Mouse (Mus musculus) cerebellum, adult 9-11 months (tissue): ENCODE data around the gene Ank2.

ENCODE experiments used
- DNase-seq: peaks from one replicate; pipeline ENCODE4 v3.0.0; 2022

Ank2 gene

DNA sequence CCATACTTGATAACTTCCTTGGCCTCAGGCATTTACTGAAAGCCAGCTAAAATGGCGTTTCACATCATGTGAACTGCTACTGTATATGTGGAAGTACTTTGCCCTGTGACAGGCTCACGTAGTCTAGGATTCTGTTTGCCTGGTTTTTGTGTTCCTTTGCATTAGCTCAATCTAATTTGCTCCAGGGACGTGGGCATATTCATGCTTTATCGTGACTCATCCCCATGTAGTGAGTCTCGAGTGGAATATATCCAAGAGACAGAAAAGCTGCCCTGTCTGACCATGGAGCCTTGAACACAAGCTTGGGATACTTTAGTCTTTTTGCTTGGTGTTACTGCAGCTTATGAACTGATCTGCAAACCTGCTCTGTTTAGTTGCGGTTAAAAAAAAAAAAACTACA is 483.6 kb downstream of the Ank2 start:
- DNase-seq, result no peak

GRCm38 (mm10) chr3:127015175-127015574 is 484.0 kb downstream of the Ank2 start:
- no peak for DNase-seq

DNA sequence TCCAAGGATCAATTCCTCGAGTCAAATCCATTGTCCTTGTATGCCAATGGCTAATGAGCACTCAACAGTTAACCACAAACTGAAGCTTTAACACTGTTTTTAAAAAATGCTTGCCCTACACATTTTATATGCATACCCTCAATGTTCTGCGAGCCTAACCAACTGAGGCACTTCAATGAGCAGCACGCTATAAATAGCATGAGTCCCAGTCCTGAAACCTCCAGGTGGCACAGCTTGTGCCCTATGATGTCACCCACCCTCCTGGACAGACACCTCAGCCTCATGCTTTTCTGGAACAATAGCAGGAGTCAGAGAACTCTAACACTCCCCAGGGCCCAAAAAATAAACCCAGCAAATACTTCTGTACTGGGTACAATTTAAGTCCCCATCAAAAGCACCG is 485.2 kb downstream of the Ank2 start:
- DNase-seq, result no peak

GRCm38 (mm10) chr3:127012525-127012924 is 486.6 kb downstream of the Ank2 start:
- DNase-seq, result peak; percentile 48

GRCm38 (mm10) chr3:127005898-127006673 is 493.1 kb downstream of the Ank2 start:
- DNase-seq, result no peak

DNA sequence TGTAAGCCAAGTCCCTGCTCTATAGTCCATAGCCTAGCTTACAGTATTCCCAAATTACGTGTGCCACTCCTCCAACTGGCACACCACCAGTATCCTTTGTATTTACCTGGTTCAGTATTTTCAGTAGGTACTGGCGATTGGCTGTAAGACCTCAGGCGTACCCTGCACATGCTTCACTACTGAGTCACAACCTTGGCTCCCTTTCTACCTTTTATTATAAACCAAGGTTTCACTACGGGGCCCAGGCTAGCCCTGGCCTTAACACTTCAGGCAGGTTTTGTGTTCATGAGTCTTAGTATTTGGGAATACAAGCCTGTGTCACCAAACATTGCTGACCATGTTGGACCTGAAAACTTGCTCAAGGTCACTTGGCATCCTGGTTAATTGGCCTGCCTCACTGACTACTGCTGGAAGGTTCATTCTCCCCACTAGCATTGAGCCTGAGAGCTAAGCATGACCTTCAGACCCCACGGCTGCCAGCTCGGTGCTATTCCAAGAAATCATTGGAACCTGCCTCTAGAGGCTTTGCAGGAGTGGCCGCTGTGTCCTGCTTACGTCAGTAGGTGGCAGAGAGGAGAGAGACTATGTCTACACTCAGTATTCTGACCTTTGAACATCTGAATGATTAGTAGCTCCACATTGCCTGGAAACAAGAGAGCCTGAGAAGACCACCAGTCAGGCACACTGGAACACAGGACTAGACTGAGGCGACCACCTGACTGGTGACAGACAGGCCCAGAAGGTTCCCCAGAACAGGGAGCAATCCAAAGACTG is 494.1 kb downstream of the Ank2 start:
- DNase-seq, result no peak

- DNase-seq, result no peak
These were observed 495.2 kb downstream of the Ank2 start for GRCm38 (mm10) chr3:127003946-127004345.

DNA sequence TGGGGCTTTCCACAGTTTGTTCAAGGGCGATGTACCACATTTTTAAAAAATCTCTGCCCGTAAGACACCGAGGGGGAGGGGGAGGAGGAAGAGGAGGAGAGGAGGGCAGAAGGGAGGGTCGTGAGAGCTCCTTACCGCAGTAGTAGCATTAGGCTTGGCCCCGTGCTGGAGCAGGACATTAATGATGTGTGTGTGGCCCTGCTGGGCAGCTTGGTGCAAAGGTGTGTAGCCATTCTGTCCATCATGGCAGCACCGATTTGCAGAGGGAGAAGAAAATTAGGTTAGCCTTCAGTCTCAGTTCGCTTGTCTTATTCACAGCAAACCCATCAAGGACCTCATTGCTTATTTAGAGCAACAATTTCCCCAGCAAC is 500.4 kb downstream of the Ank2 start:
- no peak for DNase-seq

- DNase-seq, result peak; percentile 88
These were observed 501.0 kb downstream of the Ank2 start for GRCm38 (mm10) chr3:126998008-126998741.

DNA sequence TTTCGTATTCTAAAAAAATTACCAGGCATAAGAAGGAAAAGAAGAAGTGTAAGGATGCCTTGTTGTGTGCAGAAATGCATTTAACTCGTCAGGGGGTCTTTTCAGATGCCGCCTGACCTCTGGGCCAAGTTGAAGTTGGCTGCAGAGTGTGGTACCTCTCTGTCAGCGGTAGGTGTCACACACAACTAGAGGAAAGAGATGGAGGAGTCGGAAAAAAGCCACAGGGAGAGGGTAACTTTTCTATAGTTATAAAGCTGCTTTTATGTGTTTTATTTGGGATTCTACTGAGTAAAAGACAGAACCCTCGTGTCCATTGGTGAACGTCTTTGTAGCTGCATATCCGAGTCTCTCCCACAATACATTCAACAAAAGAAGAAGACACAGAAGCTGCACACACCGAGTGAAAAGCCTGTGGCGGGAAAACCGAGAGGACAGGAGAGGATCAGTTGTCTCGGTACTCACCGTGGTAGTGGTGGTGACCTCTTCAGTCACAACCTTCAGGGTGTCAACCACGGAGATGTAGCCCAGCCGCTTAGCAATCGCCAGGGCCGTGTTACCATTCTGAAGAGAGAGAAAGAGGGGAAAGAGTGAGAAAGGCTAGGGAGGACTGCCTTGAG is 501.7 kb downstream of the Ank2 start:
- no peak for DNase-seq

GRCm38 (mm10) chr3:126996721-126997120 is 502.4 kb downstream of the Ank2 start:
- DNase-seq, result no peak

DNA sequence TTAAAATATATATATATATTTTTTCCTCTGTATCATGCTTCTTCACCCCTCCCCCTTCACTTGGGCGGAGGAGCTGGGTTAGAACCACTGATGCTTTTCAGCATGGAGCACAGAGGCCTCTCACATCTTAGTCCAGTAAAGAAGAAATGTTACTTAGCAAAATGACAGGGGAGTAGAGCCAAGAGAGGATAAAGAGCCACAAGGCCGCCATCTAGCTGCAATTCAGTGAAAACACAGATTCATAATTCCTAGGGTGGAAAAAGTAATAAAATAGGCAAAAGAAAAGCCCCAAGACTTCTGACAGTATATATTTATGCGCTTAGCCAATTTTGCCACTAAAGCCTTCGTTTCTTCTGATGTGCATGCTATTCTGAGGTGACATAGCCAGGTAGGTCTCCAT is 503.2 kb downstream of the Ank2 start:
- DNase-seq, result no peak

GRCm38 (mm10) chr3:126994149-126994548 is 505.0 kb downstream of the Ank2 start:
- no peak for DNase-seq

DNA sequence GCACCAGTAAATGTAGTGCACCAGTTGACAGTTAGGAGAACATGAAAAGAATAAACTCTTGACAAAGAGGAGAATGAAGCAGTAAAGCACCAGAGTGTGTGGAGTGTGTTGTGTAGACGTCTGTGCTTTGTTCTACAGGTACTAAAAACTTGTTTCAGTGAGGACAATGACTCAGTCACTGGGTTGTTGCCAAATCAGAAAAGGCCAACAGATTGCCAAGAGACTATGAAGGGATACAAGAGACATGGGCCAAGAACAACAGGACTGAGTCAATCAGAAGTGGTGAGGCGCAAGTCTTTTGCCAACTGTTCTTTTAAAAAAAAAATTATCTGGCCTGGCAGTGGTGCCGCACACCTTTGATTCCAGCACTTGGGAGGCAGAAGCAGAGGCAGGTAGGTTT is 509.2 kb downstream of the Ank2 start:
- DNase-seq, result peak; percentile 76

DNA sequence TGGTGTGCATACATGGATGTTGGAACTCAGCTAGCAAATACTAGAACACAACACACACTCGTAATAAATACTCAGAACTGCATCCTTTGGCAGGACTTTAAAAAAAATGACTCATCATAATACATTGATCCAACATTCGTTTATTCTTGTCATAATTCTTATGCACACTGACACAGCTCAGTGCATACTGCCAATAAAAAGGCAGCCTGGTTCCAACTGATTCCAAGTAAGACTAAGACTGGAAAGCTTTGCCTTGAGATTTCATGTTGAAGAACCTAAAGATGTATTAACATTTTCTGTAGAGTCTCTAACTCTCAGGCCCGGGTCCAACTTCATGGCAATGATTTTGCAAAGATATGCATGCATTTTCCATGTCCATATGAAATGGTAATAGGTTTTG is 512.5 kb downstream of the Ank2 start:
- no peak for DNase-seq

DNA sequence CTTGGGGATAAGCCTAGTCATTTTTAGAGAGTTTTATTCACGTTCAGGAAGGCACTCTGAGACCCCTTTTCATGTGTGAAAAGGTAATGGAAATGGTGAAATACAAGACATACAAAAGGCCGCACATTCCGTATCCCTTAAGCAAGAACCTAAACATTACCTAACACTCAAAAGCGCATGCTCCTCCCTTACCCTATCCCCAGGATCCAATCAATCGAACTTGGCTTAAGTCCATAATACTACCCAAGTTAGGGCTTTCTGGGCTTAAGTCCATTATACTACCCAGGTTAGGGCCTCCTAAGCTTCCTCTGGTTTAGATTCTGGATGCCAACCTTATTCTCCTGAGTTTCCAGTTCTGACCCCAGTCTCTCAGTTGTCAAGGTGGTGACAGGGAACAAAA is 516.3 kb downstream of the Ank2 start:
- no peak for DNase-seq

DNA sequence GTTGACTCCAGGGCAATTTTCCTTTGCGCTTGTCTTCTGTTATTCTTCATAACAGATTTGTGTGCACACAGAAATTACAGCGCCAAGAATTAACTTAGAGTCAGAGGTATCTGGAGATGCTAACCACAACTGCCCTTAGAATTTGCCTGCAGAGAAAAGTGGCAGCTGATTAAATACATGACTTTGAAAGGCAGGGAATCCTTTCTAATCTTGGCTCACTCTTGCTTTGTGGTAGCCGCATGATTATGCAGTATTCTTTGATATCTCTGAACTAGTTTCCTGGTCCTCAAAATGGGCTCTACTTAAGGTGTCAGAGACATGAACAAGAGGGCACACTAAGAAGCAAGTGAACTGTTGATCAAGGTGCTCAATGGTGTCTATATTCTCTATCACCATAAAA is 518.0 kb downstream of the Ank2 start:
- DNase-seq, result no peak

DNA sequence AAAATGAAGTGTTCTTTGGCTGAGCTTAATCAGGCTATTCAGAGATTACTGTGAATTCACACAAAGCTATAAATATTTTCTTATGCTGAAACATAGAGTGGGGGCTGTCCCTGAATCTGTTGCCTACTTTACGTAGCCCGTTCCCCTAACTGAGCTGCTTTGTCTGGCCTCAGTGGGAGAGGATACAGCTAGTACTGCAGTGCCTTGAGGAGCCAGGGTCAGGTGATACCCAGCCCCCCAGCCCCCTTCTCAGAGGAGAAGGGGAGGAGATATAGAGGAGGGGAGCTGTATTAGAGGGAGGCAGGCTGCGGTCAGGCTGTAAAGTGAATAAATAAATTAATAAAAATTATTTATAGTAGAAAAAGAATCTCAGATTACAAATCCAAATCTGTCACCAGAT is 519.5 kb downstream of the Ank2 start:
- no peak for DNase-seq

- DNase-seq, result peak; percentile 67
These were observed 520.3 kb downstream of the Ank2 start for GRCm38 (mm10) chr3:126978768-126979410.

- DNase-seq, result peak; percentile 46
These were observed 521.8 kb downstream of the Ank2 start for GRCm38 (mm10) chr3:126977399-126977798.

GRCm38 (mm10) chr3:126976793-126977192 is 522.4 kb downstream of the Ank2 start:
- no peak for DNase-seq

DNA sequence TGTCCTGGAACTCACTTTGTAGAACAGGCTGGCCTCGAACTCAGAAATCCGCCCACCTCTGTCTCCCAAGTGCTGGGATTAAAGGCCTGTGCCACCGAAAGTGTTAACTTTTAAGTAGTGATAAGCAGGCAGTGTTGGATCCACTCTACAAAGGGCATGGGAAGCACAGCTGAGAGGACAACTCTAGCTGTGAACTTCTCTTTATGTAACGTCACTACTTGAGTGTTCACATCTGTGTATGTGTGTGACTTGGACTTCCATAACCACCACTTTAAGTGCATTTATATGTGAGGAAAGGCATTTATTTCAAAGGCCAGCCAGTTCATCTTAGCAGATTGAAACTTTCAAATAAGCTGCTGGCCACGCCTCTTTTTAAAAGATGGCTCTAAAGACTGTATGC is 523.7 kb downstream of the Ank2 start:
- DNase-seq, result no peak

DNA sequence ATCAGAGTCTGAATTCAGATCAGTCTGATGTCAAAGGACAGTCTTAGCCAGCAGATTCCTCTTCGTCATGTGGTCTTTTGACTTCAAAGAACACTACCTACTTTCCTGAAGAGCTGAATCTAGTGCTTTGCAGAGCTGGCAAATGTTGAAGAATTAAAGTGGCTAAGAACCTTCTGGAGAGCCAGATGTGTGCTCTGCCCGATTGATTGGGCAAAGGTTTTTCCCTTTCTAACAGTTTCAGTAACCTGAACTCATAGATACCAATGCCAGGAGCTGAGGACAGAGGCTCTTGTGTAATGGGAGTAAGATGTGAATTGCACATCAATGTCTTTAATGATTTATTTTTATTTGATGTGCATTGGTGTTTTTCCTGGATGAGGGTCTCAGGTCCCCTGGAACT is 525.6 kb downstream of the Ank2 start:
- no peak for DNase-seq
